Mouse (Mus musculus): ENCODE data around the gene Adam1b.
"Not testable (repeated sequence)": the region's sequence is repeated elsewhere in the genome, so short reads cannot be mapped to it uniquely, and the experiment has no call there.

The Adam1b gene

GRCm38 (mm10) chr5:121503231-121503630 lies at the start of gene Adam1b:
Gene Adam1b (minus strand): TSS chr5:121503435.
- DNase-seq (ENCODE audit: low read depth): peak; percentile 43

GRCm38 (mm10) chr5:121549196-121549595 lies 46.0 kb upstream of the Adam1b start:
- DNase-seq (ENCODE audit: low read depth): no peak

- DNase-seq (ENCODE audit: low read depth): no peak
Observed at GRCm38 (mm10) chr5:121547084-121547483, 43.8 kb upstream of the Adam1b start.

GRCm38 (mm10) chr5:121546530-121546895 lies 43.3 kb upstream of the Adam1b start:
- DNase-seq (ENCODE audit: low read depth): peak; percentile 62

- DNase-seq (ENCODE audit: low read depth): peak; percentile 98
Observed at GRCm38 (mm10) chr5:121545793-121546529, 42.7 kb upstream of the Adam1b start, which contains the start of gene Mapkapk5. Gene Mapkapk5 (minus strand): TSS chr5:121545905.

GRCm38 (mm10) chr5:121544910-121545792 lies 41.9 kb upstream of the Adam1b start, which contains the start of the genes Adam1a and Gm42878:
Gene Adam1a (minus strand): TSS chr5:121545482.
Gene Gm42878 (minus strand): TSS chr5:121545482.
- DNase-seq (ENCODE audit: low read depth): peak; percentile 66

- no peak for DNase-seq (ENCODE audit: low read depth)
Observed at GRCm38 (mm10) chr5:121543370-121543769, 40.1 kb upstream of the Adam1b start.

- peak; percentile 27 for DNase-seq (ENCODE audit: low read depth)
Observed at GRCm38 (mm10) chr5:121541235-121541634, 38.0 kb upstream of the Adam1b start.

GRCm38 (mm10) chr5:121540066-121540465 lies 36.8 kb upstream of the Adam1b start:
- no peak for DNase-seq (ENCODE audit: low read depth)

GRCm38 (mm10) chr5:121537588-121537987 lies 34.4 kb upstream of the Adam1b start:
- no peak for DNase-seq (ENCODE audit: low read depth)

GRCm38 (mm10) chr5:121536921-121537555 lies 33.8 kb upstream of the Adam1b start:
- DNase-seq (ENCODE audit: low read depth): no peak

- no peak for DNase-seq (ENCODE audit: low read depth)
Observed at GRCm38 (mm10) chr5:121535116-121535515, 31.9 kb upstream of the Adam1b start.

- DNase-seq (ENCODE audit: low read depth): peak; percentile 56
Observed at GRCm38 (mm10) chr5:121534521-121534920, 31.3 kb upstream of the Adam1b start.

- no peak for DNase-seq (ENCODE audit: low read depth)
Observed at GRCm38 (mm10) chr5:121526961-121527360, 23.7 kb upstream of the Adam1b start.

GRCm38 (mm10) chr5:121526526-121526925 lies 23.3 kb upstream of the Adam1b start:
- no peak for DNase-seq (ENCODE audit: low read depth)

GRCm38 (mm10) chr5:121525774-121526450 lies 22.7 kb upstream of the Adam1b start:
- DNase-seq (ENCODE audit: low read depth): no peak

GRCm38 (mm10) chr5:121519758-121520157 lies 16.5 kb upstream of the Adam1b start:
- DNase-seq (ENCODE audit: low read depth): not testable (repeated sequence)

- no peak for DNase-seq (ENCODE audit: low read depth)
Observed at GRCm38 (mm10) chr5:121518983-121519382, 15.7 kb upstream of the Adam1b start.

GRCm38 (mm10) chr5:121510009-121510408 lies 6.8 kb upstream of the Adam1b start:
- no peak for DNase-seq (ENCODE audit: low read depth)

- no peak for DNase-seq (ENCODE audit: low read depth)
Observed at GRCm38 (mm10) chr5:121506846-121507245, 3.6 kb upstream of the Adam1b start.

GRCm38 (mm10) chr5:121501424-121501996 lies 1.7 kb downstream of the Adam1b start:
- DNase-seq (ENCODE audit: low read depth): peak; percentile 25

Data from induced T-regulatory cell, adult 2 months (primary cell).